8 mouse cellular contexts compared by ENCODE assay signal in the genomic region with DNA sequence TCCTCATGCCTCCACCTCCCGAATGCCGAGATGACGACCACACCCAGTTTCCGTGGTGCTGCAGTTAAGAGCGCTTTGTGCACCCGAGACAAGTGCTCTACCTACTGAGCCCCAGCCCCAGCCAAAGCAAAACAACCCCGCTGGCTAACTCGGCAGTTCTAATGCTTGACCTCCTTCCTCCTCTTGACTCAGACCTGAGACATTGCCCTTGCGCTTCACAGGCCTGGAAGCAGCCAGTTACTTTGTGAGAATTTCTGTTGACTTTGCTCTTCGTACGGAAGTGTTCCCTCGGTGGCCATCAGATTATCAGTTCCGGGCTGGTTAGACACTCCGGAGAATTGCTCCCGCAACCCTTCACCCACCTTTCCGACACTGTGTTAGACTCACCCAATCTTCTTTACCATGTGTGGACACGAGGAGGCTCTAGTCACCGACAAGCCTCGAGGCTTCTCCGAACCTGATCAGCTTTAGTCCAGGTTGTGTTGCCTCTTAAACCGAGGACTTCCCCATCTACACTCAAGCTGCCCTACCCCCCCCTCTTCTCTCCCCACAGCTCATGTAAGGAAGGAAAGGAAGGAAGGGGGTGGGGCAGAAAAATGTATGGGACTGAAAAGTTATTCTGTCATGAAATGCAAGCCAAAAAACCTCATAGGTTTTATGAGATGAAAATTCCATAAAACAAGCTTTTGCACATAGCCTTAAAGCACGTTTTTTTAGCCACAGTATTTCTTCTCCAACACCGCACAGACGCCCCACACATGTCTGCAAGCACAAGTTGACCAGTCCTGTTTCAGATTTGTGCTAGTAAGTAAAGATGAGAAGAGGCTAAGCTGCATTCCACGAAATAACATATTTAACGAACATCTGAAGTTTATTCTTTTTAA. TPM values are rescaled to one million over a fixed set of nuclear protein-coding genes. Genes with fewer than 3 reads are reported as not detected.
DNase-seq lines count a peak whose midpoint lies in the region; ATAC-seq and TF ChIP-seq lines count a peak whose summit lies in the region.
"Had no signal": no experiment of that assay in that cellular context is flagged by ENCODE, and none has a peak within 500 bp of the region (broad histone marks: within the 10 kb centered on the region; RNA-seq: fewer than 3 reads in every experiment).

No protein-coding gene starts in this region.

- 0 out of 2 replicates have a peak, but pooled peaks have one; percentile 48 for TF ChIP-seq POLR2A in bone marrow macrophage, adult 2 months (IDR thresholded peaks at IDR 0.05; ENCODE audit: borderline replicate concordance, low read depth, low read length)

- no peak for TF ChIP-seq CTCF in bone marrow macrophage, adult 2 months (IDR thresholded peaks at IDR 0.05; ENCODE audit: low read depth, low read length)

- no peak for ATAC-seq in hindbrain, embryonic 13.5 days (ENCODE audit: low FRiP score)
- peak; percentile 40; the same call in 1 of the 2 replicates for ATAC-seq in lung, embryonic 15.5 days (ENCODE audit: borderline replicate concordance, extremely low read depth, low FRiP score, low TSS enrichment)
- ATAC-seq in cerebellum, adult (ENCODE audit: insufficient number of reproducible peaks, low FRiP score, low TSS enrichment), result no peak

- no peaks in the 10 kb centered on the region for H3K27me3 ChIP-seq in hindbrain, embryonic 13.5 days
- no peaks in the 10 kb centered on the region for H3K27me3 ChIP-seq in lung, embryonic 15.5 days
- H3K27me3 ChIP-seq: midbrain, embryonic 12.5 days had no signal

- DNase-seq in ES-CJ7 (ENCODE audit: low read depth, low spot score), result peak; percentile 88
- DNase-seq in thymus, adult 18-20 months, result peak; percentile 37 to 53
- no peak for DNase-seq in cerebellum, adult 18-20 months

- H3K36me3 ChIP-seq in hindbrain, embryonic 13.5 days, result no peaks in the 10 kb centered on the region
- no peaks in the 10 kb centered on the region for H3K36me3 ChIP-seq in lung, embryonic 15.5 days
- H3K36me3 ChIP-seq: midbrain, embryonic 12.5 days had no signal

- no peak overlapping the region for H3K9ac ChIP-seq in hindbrain, embryonic 13.5 days
- H3K9ac ChIP-seq in lung, embryonic 15.5 days, result no peak overlapping the region
- H3K9ac ChIP-seq: midbrain, embryonic 12.5 days had no signal

- H3K27ac ChIP-seq in bone marrow macrophage, adult 2 months (ENCODE audit: insufficient read depth, low read depth, low read length), result peak overlapping the region; percentile 96
- no peak overlapping the region for H3K27ac ChIP-seq in hindbrain, embryonic 13.5 days
- peak overlapping the region; percentile 85 for H3K27ac ChIP-seq in lung, embryonic 15.5 days

- no peaks in the 10 kb centered on the region for H3K9me3 ChIP-seq in hindbrain, embryonic 13.5 days
- H3K9me3 ChIP-seq in lung, embryonic 15.5 days, result no peaks in the 10 kb centered on the region
- H3K9me3 ChIP-seq: midbrain, embryonic 12.5 days had no signal

- WGBS in hindbrain, embryonic 13.5 days, result 79% methylated on average over 26 of the region's 26 CpGs
- WGBS in lung, embryonic 15.5 days, result 32% methylated on average over 26 of the region's 26 CpGs

- H3K4me1 ChIP-seq in bone marrow macrophage, adult 2 months (ENCODE audit: control insufficient read depth, insufficient read depth, low read length), result peaks cover 42% of the 10 kb centered on the region
- 0 out of 2 replicates have a peak, but pooled peaks cover 3% of the 10 kb centered on the region for H3K4me1 ChIP-seq in hindbrain, embryonic 13.5 days (replicated peaks)
- peaks cover 37% of the 10 kb centered on the region for H3K4me1 ChIP-seq in lung, embryonic 15.5 days

- H3K4me2 ChIP-seq in hindbrain, embryonic 13.5 days, result 0 out of 2 replicates have a peak overlapping the region, but pooled peaks have one; percentile 27
- H3K4me2 ChIP-seq in lung, embryonic 15.5 days, result peak overlapping the region; percentile 52
- H3K4me2 ChIP-seq: midbrain, embryonic 12.5 days had no signal

- H3K4me3 ChIP-seq in bone marrow macrophage, adult 2 months (ENCODE audit: insufficient read depth, low read length), result peak overlapping the region; percentile 84
- H3K4me3 ChIP-seq in hindbrain, embryonic 13.5 days, result no peak overlapping the region
- peak overlapping the region; percentile 29 for H3K4me3 ChIP-seq in lung, embryonic 15.5 days
- H3K4me3 ChIP-seq: midbrain, embryonic 12.5 days had no signal

RNA-seq across cellular contexts. Expression of a gene that starts 44.1 kb away (rescaled TPM):
- polyA plus RNA-seq in bone marrow macrophage, adult 2 months (2012; ENCODE audit: insufficient read depth, insufficient read length, missing spikeins), result 114 and 143 TPM in 2 replicates
- polyA plus RNA-seq in hindbrain, embryonic 13.5 days (2015; fragmentation: Nextera tagmentation; extraction: Ambion mirVana), result 2.3 and 2.5 TPM in 2 replicates
- polyA plus RNA-seq in lung, embryonic 15.5 days (2015; fragmentation: Nextera tagmentation; extraction: Ambion mirVana), result 8.3 and 10.2 TPM in 2 replicates

Comparison
In these comparisons a context has a peak if more than half of its experiments do, and no peak if none do; other contexts are left out.
1. DNase-seq: peak in ES-CJ7 (single experiment) and thymus, adult 18-20 months (2 of 2); none in cerebellum, adult 18-20 months (0 of 2).
2. RNA of a gene that starts 44.1 kb away (polyA plus RNA-seq): 114 to 143 TPM in bone marrow macrophage, adult 2 months; 8.3 to 10.2 TPM in lung, embryonic 15.5 days and 2.3 to 2.5 TPM in hindbrain, embryonic 13.5 days; every median in the first group is over 10 times any median in the second.